Mouse (Mus musculus) forebrain, embryonic 16.5 days (tissue): ENCODE data around the gene Capzb. TPM values are rescaled to one million over a fixed set of nuclear protein-coding genes. Genes with fewer than 3 reads are reported as not detected.

Experiments
- ATAC-seq: fragments of 200-750 bp; cut with Nextera tagmentation; 2 replicates; pipeline ENCODE4 v1.8.0; 2017; ENCODE audit warnings: mild to moderate bottlenecking, moderate library complexity
- H3K27ac ChIP-seq: fragments of 300-500 bp; sonication (generic); 2 replicates; pipeline ENCODE4 v1.5.1; 2014; ENCODE audit warnings: low read length, control low read depth
- H3K27me3 ChIP-seq: fragments of 300-500 bp; sonication (generic); replicated peaks from 2 replicates; pipeline ENCODE4 v1.6.1; 2014; ENCODE audit warnings: low read length; ENCODE audit not compliant: control insufficient read depth, insufficient read depth
- H3K36me3 ChIP-seq: fragments of 300-500 bp; sonication (generic); 2 replicates; pipeline ENCODE4 v1.6.1; 2014; ENCODE audit not compliant: control insufficient read depth, insufficient read depth
- H3K4me1 ChIP-seq: fragments of 300-500 bp; sonication (generic); replicated peaks from 2 replicates; pipeline ENCODE4 v1.6.1; 2014; ENCODE audit warnings: low read length; ENCODE audit not compliant: control insufficient read depth, insufficient read depth
- H3K4me2 ChIP-seq: fragments of 300-500 bp; sonication (generic); 2 replicates; pipeline ENCODE4 v1.6.1; 2014; ENCODE audit warnings: mild to moderate bottlenecking, low read length, control low read depth
- H3K4me3 ChIP-seq: fragments of 300-500 bp; sonication (generic); replicated peaks from 2 replicates; pipeline ENCODE4 v1.5.1; 2014; ENCODE audit warnings: mild to moderate bottlenecking, low read length, control low read depth
- H3K9ac ChIP-seq: fragments of 300-500 bp; sonication (generic); replicated peaks from 2 replicates; pipeline ENCODE4 v1.6.1; 2014; ENCODE audit warnings: low read depth, low read length, control low read depth
- H3K9me3 ChIP-seq: fragments of 300-500 bp; sonication (generic); 2 replicates; pipeline ENCODE4 v1.6.1; 2016; ENCODE audit warnings: low read length; ENCODE audit not compliant: control insufficient read depth
- WGBS: fragments of 180-500 bp; shearing (Covaris S2); extraction: QIAGEN DNeasy Blood & Tissue Kit; methylation state at CpG from one replicate; pipeline ENCODE4 v1.1.7; 2014; 5-methylcytosine and 5-hydroxymethylcytosine counted together
- polyA plus RNA-seq: library from polyadenylated mRNA; unstranded; fragments of >200 nt; fragmentation: Nextera tagmentation; extraction: Ambion mirVana; gene quantifications from 2 replicates; pipeline ENCODE4 v1.2.1, GENCODE M21; 2015

The Capzb gene
- polyA plus RNA-seq, 1 experiment from 2014 or later: 311 TPM

- peaks cover 3% of the 10 kb centered on the region for H3K4me1 ChIP-seq
- 91% methylated on average over 5 of the region's 5 CpGs for WGBS
Observed at GRCm38 (mm10) chr4:139229271-139229670, 36.6 kb downstream of the Capzb start.

GRCm38 (mm10) chr4:139230376-139231120, 37.8 kb downstream of the Capzb start:
- 59% methylated on average over 11 of the region's 11 CpGs for WGBS
- Histone ChIP-seq H3K4me3 (no peak overlapping the region), H3K27ac (no peak overlapping the region), H3K36me3 (no peaks in the 10 kb centered on the region), H3K9me3 (no peaks in the 10 kb centered on the region), H3K4me1 (peaks cover 3% of the 10 kb centered on the region), H3K4me2 (no peak overlapping the region), H3K27me3 (no peaks in the 10 kb centered on the region), H3K9ac (no peak overlapping the region)
- no peak for ATAC-seq

More at GRCm38 (mm10) chr4:139229271-139229670, 36.6 kb downstream of the Capzb start:
- H3K36me3 ChIP-seq: no peaks in the 10 kb centered on the region
- H3K27ac ChIP-seq: no peak overlapping the region
- no peak overlapping the region for H3K9ac ChIP-seq
- H3K4me3 ChIP-seq: no peak overlapping the region
- ATAC-seq: no peak
- H3K27me3 ChIP-seq: no peaks in the 10 kb centered on the region
- no peaks in the 10 kb centered on the region for H3K9me3 ChIP-seq
- H3K4me2 ChIP-seq: no peak overlapping the region

GRCm38 (mm10) chr4:139231163-139231562, 38.5 kb downstream of the Capzb start:
- 85% methylated on average over 8 of the region's 8 CpGs for WGBS
- no peak overlapping the region for H3K9ac ChIP-seq
- no peak overlapping the region for H3K4me2 ChIP-seq
- ATAC-seq: no peak
- H3K27me3 ChIP-seq: no peaks in the 10 kb centered on the region
- no peaks in the 10 kb centered on the region for H3K9me3 ChIP-seq
- H3K4me3 ChIP-seq: no peak overlapping the region
- no peaks in the 10 kb centered on the region for H3K36me3 ChIP-seq
- H3K4me1 ChIP-seq: peaks cover 3% of the 10 kb centered on the region
- no peak overlapping the region for H3K27ac ChIP-seq

GRCm38 (mm10) chr4:139232479-139233145, 39.9 kb downstream of the Capzb start:
- 35% methylated on average over 6 of the region's 6 CpGs for WGBS
- Histone ChIP-seq H3K9ac (no peak overlapping the region), H3K4me1 (peaks cover 3% of the 10 kb centered on the region), H3K9me3 (no peaks in the 10 kb centered on the region), H3K36me3 (no peaks in the 10 kb centered on the region), H3K4me3 (no peak overlapping the region), H3K27ac (no peak overlapping the region), H3K27me3 (no peaks in the 10 kb centered on the region), H3K4me2 (no peak overlapping the region)
- ATAC-seq: no peak

GRCm38 (mm10) chr4:139233146-139233495, 40.4 kb downstream of the Capzb start:
- no peak overlapping the region for H3K27ac ChIP-seq
- H3K9ac ChIP-seq: no peak overlapping the region
- H3K4me3 ChIP-seq: no peak overlapping the region
- no peaks in the 10 kb centered on the region for H3K9me3 ChIP-seq
- H3K4me1 ChIP-seq: peaks cover 3% of the 10 kb centered on the region
- 89% methylated on average over 7 of the region's 7 CpGs for WGBS
- H3K27me3 ChIP-seq: no peaks in the 10 kb centered on the region
- no peak overlapping the region for H3K4me2 ChIP-seq
- ATAC-seq: no peak
- H3K36me3 ChIP-seq: no peaks in the 10 kb centered on the region

GRCm38 (mm10) chr4:139233755-139234254, 41.1 kb downstream of the Capzb start:
- no peak overlapping the region for H3K4me2 ChIP-seq
- H3K4me3 ChIP-seq: no peak overlapping the region
- no peak overlapping the region for H3K27ac ChIP-seq
- H3K9me3 ChIP-seq: no peaks in the 10 kb centered on the region
- H3K9ac ChIP-seq: no peak overlapping the region
- H3K4me1 ChIP-seq: peaks cover 3% of the 10 kb centered on the region
- no peaks in the 10 kb centered on the region for H3K36me3 ChIP-seq
- ATAC-seq: no peak
- no peaks in the 10 kb centered on the region for H3K27me3 ChIP-seq
- WGBS: 84% methylated on average over 4 of the region's 4 CpGs

GRCm38 (mm10) chr4:139234261-139234660, 41.6 kb downstream of the Capzb start:
- Histone ChIP-seq H3K9me3 (no peaks in the 10 kb centered on the region), H3K4me1 (peaks cover 3% of the 10 kb centered on the region), H3K4me3 (no peak overlapping the region), H3K27ac (no peak overlapping the region), H3K4me2 (no peak overlapping the region), H3K36me3 (peaks cover 2% of the 10 kb centered on the region; the same call in 1 of the 2 replicates), H3K27me3 (no peaks in the 10 kb centered on the region), H3K9ac (no peak overlapping the region)
- no peak for ATAC-seq
- WGBS: 60% methylated on average over 4 of the region's 4 CpGs

GRCm38 (mm10) chr4:139235556-139235955, 42.9 kb downstream of the Capzb start:
- Histone ChIP-seq H3K9ac (no peak overlapping the region), H3K4me3 (no peak overlapping the region), H3K4me1 (peaks cover 3% of the 10 kb centered on the region), H3K36me3 (peaks cover 10% of the 10 kb centered on the region), H3K27me3 (no peaks in the 10 kb centered on the region), H3K27ac (no peak overlapping the region), H3K4me2 (no peak overlapping the region), H3K9me3 (no peaks in the 10 kb centered on the region)
- WGBS: 92% methylated on average over 7 of the region's 7 CpGs
- no peak for ATAC-seq

- no peak overlapping the region for H3K4me3 ChIP-seq
- no peaks in the 10 kb centered on the region for H3K27me3 ChIP-seq
- no peak overlapping the region for H3K9ac ChIP-seq
- WGBS: 89% methylated on average over 16 of the region's 16 CpGs
- no peak overlapping the region for H3K4me2 ChIP-seq
- peaks cover 14% of the 10 kb centered on the region for H3K36me3 ChIP-seq
- H3K4me1 ChIP-seq: no peaks in the 10 kb centered on the region
- H3K27ac ChIP-seq: no peak overlapping the region
- H3K9me3 ChIP-seq: no peaks in the 10 kb centered on the region
- ATAC-seq: no peak
Observed at GRCm38 (mm10) chr4:139238612-139239011, 45.9 kb downstream of the Capzb start.
